Mouse (Mus musculus) ES-E14 (cell line): ENCODE measurements at regions not wholly inside any gene's neighbourhood (a gene's known extent, or its start where the extent isn't known, plus 50 kb on each side); places are given as distances from the start of the nearest gene placed in this dataset.

Experiments used
- DNase-seq: peaks from one replicate; pipeline ENCODE4 v3.0.0-alpha.2; 2013; ENCODE audit warnings: low read depth, low spot score
- H3K27ac ChIP-seq: 2 replicates; pipeline ENCODE4 v1.5.1; 2012; ENCODE audit warnings: low read depth, mild to moderate bottlenecking, low read length, moderate library complexity, mixed read lengths; ENCODE audit not compliant: poor library complexity, insufficient read depth, severe bottlenecking
- H3K36me3 ChIP-seq: 2 replicates; pipeline ENCODE4 v1.6.1; 2012; ENCODE audit warnings: mild to moderate bottlenecking, low read length, moderate library complexity, mixed read lengths; ENCODE audit not compliant: control insufficient read depth, poor library complexity, insufficient read depth, severe bottlenecking
- H3K4me1 ChIP-seq, 2 experiments: fragments of 150-350 bp in 1 of 2; sonication (generic) in 1 of 2; 2 replicates each; pipeline ENCODE4 v1.6.1; 2012; ENCODE audit warnings: low read length in 2 of 2, mild to moderate bottlenecking in 1 of 2, mixed read lengths in 1 of 2; ENCODE audit not compliant: control insufficient read depth in 2 of 2, insufficient read depth in 2 of 2, poor library complexity in 1 of 2
- H3K4me3 ChIP-seq, 2 experiments: fragments of 150-350 bp in 1 of 2; sonication (generic) in 1 of 2; 2 replicates each; pipeline ENCODE4 v1.5.1; 2012; ENCODE audit warnings: low read length in 2 of 2, low read depth in 1 of 2, mild to moderate bottlenecking in 1 of 2, mixed read lengths in 1 of 2; ENCODE audit not compliant: insufficient read depth in 1 of 2, poor library complexity in 1 of 2, severe bottlenecking in 1 of 2
- H3K9ac ChIP-seq: 2 replicates; pipeline ENCODE4 v1.6.1; 2012; ENCODE audit warnings: low read depth, mild to moderate bottlenecking, low read length, mixed read lengths; ENCODE audit not compliant: poor library complexity, insufficient read depth, severe bottlenecking
- H3K9me3 ChIP-seq: fragments of 150-350 bp; sonication (generic); 2 replicates; pipeline ENCODE4 v1.6.1; 2012; ENCODE audit warnings: low read depth, mild to moderate bottlenecking, low read length; ENCODE audit not compliant: control insufficient read depth, insufficient read depth
- CHD2 ChIP-seq: IDR thresholded peaks from 2 replicates; pipeline ENCODE4 v1.6.1; 2014; ENCODE audit warnings: mild to moderate bottlenecking, low read depth, low read length, inconsistent platforms
- HCFC1 ChIP-seq: IDR thresholded peaks from 2 replicates; pipeline ENCODE4 v1.6.1; 2012; ENCODE audit warnings: low read length, inconsistent platforms, borderline replicate concordance; ENCODE audit not compliant: insufficient read depth
- MAFK ChIP-seq: IDR thresholded peaks from 2 replicates; pipeline ENCODE4 v1.6.1; 2014; ENCODE audit warnings: mild to moderate bottlenecking, low read depth, low read length, inconsistent platforms; ENCODE audit not compliant: insufficient read depth
- ZC3H11A ChIP-seq: IDR thresholded peaks from 2 replicates; pipeline ENCODE4 v1.6.1; 2012; ENCODE audit warnings: low read depth, mild to moderate bottlenecking, inconsistent platforms, low read length, borderline replicate concordance
- ZNF384 ChIP-seq: IDR thresholded peaks from 2 replicates; pipeline ENCODE4 v1.6.1; 2012; ENCODE audit warnings: low read depth, low read length, inconsistent platforms
- in situ Hi-C, 2 experiments: fragments of 600-800 bp; cut with MboI; formaldehyde crosslinking; loops; one replicate each; pipeline ENCODE4 v1.15.1; 2025; ENCODE audit warnings: low sequenced_read_pairs in 2 of 2, inconsistent platforms in 1 of 2; ENCODE audit not compliant: unreplicated experiment in 2 of 2

DNA sequence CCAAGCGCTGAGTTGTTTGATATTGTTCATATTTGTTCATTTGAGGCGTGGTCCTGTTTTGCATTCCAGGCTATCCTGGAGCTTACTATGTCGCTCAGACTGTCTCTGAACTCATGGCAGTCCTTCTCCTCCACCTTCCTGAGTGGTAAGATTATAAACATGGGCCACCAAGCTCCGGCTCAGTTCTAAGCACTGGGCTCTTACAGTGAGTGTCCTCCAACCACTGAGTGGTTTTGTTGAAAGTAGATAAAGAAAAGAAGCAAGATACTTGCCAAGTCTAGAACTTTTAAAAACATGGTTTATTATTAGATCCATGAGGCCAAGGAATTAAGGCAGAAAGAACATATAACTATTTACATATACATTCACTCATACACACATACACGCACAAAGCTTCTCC lies 448.7 kb upstream of the Mki67 start:
- Histone ChIP-seq H3K4me3 (no peak overlapping the region), H3K9me3 (no peaks in the 10 kb centered on the region), H3K36me3 (no peaks in the 10 kb centered on the region), H3K4me1 (no peaks in the 10 kb centered on the region), H3K27ac (no peak overlapping the region), H3K9ac (no peak overlapping the region)
- in situ Hi-C loops = no loop called here
- DNase-seq = no peak
- TF ChIP-seq MAFK (no peak), HCFC1 (no peak), ZNF384 (no peak), ZC3H11A (no peak), CHD2 (no peak)

DNA sequence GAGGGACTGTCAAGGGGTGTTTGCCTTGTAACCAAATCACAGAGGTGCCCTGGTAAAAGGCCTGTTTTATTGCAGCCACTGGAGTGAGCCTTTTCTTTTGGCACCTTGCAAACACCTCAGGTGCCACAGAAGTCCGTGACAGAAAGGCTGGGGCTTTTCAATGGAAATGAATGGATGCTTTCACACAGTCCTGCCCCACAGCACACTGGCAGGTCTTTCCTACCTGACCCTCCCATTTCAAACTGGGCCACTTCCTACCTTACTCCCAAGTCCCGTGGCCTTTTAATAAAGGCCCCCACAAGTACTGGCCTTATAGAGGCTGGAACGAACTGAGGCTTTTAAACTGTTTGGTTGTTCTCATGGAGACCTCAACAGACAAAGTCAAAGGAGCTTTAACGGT lies 453.1 kb upstream of the Mki67 start:
- Histone ChIP-seq H3K4me1 (no peaks in the 10 kb centered on the region), H3K9ac (no peak overlapping the region), H3K27ac (no peak overlapping the region), H3K4me3 (no peak overlapping the region), H3K9me3 (no peaks in the 10 kb centered on the region), H3K36me3 (no peaks in the 10 kb centered on the region)
- DNase-seq = no peak
- TF ChIP-seq ZC3H11A = no peak
- TF ChIP-seq MAFK = no peak
- no peak for TF ChIP-seq ZNF384
- no peak for TF ChIP-seq CHD2
- TF ChIP-seq HCFC1 = no peak
- in situ Hi-C loops = no loop called here

DNA sequence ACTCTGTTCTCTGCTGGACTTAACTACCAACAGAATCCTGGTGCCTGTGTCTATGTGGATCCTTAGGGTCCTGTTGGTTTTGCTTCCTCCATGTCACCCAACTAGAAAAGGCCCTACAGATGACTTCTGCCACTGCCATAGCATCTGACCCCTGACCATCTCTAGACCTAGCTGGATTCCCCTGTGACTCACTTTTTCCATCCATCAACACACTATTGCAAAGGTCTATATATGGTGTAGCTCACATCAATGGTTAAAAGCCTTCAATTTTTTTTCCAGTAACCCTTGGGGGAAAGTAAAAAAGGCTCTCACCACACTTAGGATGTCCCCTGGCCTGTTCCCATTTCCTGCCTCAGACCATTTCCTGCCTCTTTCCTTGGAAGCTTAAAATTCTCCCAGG lies 460.2 kb upstream of the Mki67 start:
- no peak overlapping the region for H3K27ac ChIP-seq
- no peaks in the 10 kb centered on the region for H3K9me3 ChIP-seq
- H3K36me3 ChIP-seq = no peaks in the 10 kb centered on the region
- in situ Hi-C loops = no loop called here
- no peak overlapping the region for H3K4me3 ChIP-seq
- no peak for DNase-seq
- no peak overlapping the region for H3K9ac ChIP-seq
- TF ChIP-seq CHD2 (no peak), ZNF384 (no peak), ZC3H11A (no peak), HCFC1 (no peak), MAFK (no peak)
- no peaks in the 10 kb centered on the region for H3K4me1 ChIP-seq

DNA sequence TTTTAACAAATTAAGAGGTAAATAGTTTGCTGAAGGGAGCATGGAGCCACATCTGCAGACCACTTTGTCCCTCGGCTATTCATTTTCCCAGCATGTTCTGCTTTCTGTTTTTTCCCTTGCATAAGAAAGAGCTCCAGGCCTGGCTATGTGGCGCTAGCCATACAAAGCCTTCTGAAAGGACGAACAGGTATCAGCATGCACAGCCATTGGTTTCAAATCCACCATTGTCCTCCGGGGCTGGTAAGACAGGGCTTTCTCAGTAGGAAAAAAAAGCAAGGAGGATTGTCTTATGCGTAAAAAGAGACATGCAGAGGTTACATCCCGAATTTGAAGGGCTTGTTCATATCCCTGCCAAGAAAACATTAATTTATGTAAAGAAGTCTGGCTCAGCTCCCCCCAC lies 464.8 kb upstream of the Mki67 start:
- Histone ChIP-seq H3K27ac (no peak overlapping the region), H3K9me3 (no peaks in the 10 kb centered on the region), H3K4me3 (no peak overlapping the region), H3K9ac (no peak overlapping the region), H3K4me1 (no peaks in the 10 kb centered on the region), H3K36me3 (no peaks in the 10 kb centered on the region)
- DNase-seq = no peak
- in situ Hi-C loops = no loop called here
- TF ChIP-seq MAFK = no peak

DNA sequence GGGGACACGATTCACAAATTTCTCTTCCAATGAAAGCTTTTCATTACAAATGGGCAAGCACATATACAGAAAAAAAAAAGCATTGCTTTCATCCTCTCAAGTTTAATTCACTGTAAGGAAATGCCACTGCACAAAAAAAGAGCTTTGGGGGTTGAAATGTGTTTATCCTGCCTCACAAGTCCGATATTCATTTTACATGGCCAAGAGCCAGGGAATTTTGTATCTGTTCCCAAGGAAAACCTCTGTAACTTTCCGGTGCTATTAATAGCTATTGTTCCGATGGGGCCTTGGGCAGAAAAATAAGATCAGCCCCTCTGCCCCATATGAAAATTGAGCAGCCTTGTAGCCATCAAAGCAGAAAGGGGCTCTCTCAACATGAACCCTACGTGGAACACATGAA lies 465.9 kb upstream of the Mki67 start:
- Histone ChIP-seq H3K36me3 (no peaks in the 10 kb centered on the region), H3K9me3 (no peaks in the 10 kb centered on the region), H3K27ac (no peak overlapping the region), H3K4me1 (no peaks in the 10 kb centered on the region), H3K9ac (no peak overlapping the region), H3K4me3 (no peak overlapping the region)
- in situ Hi-C loops = no loop called here
- TF ChIP-seq ZC3H11A (no peak), ZNF384 (no peak), CHD2 (no peak), MAFK (no peak)
- no peak for DNase-seq
